Mouse (Mus musculus): Measurements from ENCODE around the gene Ear10. TPM values are rescaled to one million over a fixed set of nuclear protein-coding genes. Genes with fewer than 3 reads are reported as not detected.
"Not testable (repeated sequence)": the region's sequence is repeated elsewhere in the genome, so short reads cannot be mapped to it uniquely, and the experiment has no call there.

Ear10 gene
- total RNA-seq (2015; ENCODE audit: low replicate concordance) = not detected in 2 replicates
- not detected in 2 replicates for total RNA-seq (2017; ENCODE audit: low replicate concordance)

GRCm38 (mm10) chr14:43923459-43923858 lies at the start of gene Ear10:
Ear10 (minus strand) TSS chr14:43923559.
- ATAC-seq (replicated peaks; ENCODE audit: low FRiP score, poor library complexity, severe bottlenecking) = not testable (repeated sequence)

DNA sequence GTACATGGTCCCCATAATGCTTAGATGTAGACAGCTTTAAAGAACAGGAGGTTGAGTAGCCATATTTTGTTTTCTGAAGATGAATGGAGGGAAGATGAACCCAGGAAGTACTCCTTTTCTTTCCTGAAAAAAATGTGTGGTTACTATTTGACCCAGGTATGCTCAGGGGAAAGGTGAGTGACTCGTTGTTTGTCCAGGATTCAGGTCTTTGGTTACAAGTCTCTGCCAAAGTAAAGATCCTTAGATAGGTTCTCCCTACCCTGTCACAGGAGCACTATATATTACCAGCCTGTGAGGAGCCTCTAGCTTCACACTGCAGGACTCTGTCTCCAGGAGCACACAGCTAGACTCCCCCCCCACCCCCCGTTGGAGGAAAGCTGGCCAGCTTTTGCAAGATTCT lies 33.4 kb upstream of the Ear10 start, which contains the start of gene Ang5:
Gene Ang5, plus strand, starts transcription at position 301 of the 400 bp plus-strand sequence.
- not testable (repeated sequence) for ATAC-seq (replicated peaks; ENCODE audit: low FRiP score, poor library complexity, severe bottlenecking)

GRCm38 (mm10) chr14:43955074-43955473 lies 31.7 kb upstream of the Ear10 start:
- not testable (repeated sequence) for ATAC-seq (replicated peaks; ENCODE audit: low FRiP score, poor library complexity, severe bottlenecking)

DNA sequence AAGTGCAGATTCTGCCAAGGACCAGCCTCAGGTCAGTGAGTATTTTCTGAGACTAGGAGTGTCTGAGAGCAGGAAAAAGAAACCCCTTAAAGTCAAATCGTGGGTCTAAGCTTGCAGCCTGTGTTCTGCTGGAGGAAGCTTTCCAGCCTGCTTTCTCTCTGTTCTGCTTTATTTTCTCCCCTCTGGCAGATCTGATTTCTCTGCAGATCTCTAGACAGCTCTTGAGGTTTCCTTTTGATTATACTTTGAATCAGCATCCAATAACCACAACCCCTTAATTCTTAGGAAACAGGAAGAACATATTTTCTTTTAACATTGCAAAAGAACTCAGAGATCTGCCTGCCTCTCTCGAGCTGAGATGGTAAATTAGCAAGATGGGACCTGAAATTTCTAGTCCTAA lies 30.0 kb upstream of the Ear10 start:
- not testable (repeated sequence) for ATAC-seq (replicated peaks; ENCODE audit: low FRiP score, poor library complexity, severe bottlenecking)

DNA sequence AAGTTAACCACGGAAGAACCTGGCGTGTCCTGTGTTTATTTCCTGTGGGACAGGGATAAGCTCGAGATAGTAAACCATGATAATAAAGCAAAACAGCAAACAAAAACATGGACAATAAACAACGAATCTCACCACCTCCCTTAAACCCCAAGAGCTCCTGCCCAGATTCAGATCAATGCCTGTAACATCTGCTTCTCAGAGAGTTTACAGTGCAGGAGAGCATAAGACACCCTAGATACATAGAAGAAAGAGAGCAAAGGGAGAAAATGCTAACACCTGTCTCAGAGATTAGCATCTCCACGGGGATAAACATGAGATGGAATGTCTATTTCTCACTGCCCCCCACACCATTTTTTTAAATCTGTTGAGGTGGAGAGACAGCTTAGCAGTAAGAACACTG lies 10.0 kb upstream of the Ear10 start:
- not testable (repeated sequence) for ATAC-seq (replicated peaks; ENCODE audit: low FRiP score, poor library complexity, severe bottlenecking)

- ATAC-seq (replicated peaks; ENCODE audit: low FRiP score, poor library complexity, severe bottlenecking) = not testable (repeated sequence)
These were observed 9.6 kb upstream of the Ear10 start for GRCm38 (mm10) chr14:43932991-43933390.

GRCm38 (mm10) chr14:43925404-43925950 lies 2.1 kb upstream of the Ear10 start:
- not testable (repeated sequence) for ATAC-seq (replicated peaks; ENCODE audit: low FRiP score, poor library complexity, severe bottlenecking)

- peak; percentile 69; the same call in 1 of the 2 replicates for ATAC-seq (replicated peaks; ENCODE audit: low FRiP score, poor library complexity, severe bottlenecking)
These were observed 1.5 kb upstream of the Ear10 start, which contains the start of gene Gm8113 for GRCm38 (mm10) chr14:43924688-43925403. Gm8113 (plus strand) TSS chr14:43925390.

DNA sequence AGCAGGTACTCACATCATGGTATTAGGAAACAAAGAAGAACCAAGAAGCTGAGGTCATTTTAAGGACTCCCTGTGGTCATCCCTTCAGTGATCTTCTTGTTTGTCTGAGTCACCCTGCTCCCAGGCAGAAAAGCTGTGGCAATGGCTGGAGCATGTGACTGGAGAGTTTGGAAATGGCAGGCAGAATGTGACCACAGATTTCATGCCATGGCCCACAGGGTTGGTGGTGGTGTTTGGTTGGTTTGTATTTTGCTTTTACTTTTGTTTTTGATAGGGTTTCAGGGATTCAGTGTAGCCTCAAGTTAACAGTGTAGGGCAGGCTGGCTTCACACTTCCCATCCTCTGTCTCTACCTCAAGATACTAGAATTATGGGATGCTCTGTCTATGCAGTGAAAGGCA lies 5.1 kb downstream of the Ear10 start:
- not testable (repeated sequence) for ATAC-seq (replicated peaks; ENCODE audit: low FRiP score, poor library complexity, severe bottlenecking)

GRCm38 (mm10) chr14:43898577-43898976 lies 24.8 kb downstream of the Ear10 start:
- ATAC-seq (replicated peaks; ENCODE audit: low FRiP score, poor library complexity, severe bottlenecking) = not testable (repeated sequence)

- not testable (repeated sequence) for ATAC-seq (replicated peaks; ENCODE audit: low FRiP score, poor library complexity, severe bottlenecking)
These were observed 28.0 kb downstream of the Ear10 start for GRCm38 (mm10) chr14:43895357-43895756.

DNA sequence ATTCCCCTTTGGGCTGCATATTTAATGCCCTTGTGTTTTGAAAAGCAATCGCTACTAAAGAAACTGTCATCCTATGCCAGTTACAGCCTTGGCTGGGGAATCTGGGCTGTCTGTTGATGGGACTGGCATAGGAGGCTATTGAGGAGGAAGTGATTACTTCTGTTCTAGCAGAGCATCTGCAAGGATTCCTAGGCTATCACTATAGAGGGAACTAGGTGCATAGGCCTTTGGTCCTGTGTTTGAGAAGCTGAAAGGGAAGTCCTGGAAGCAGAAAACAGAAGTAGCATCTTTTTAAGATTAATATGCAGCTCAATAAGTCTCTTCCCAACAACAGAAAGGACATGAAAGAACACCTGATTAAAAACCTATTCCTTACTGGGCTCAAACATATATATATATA lies 32.1 kb downstream of the Ear10 start:
- ATAC-seq (replicated peaks; ENCODE audit: low FRiP score, poor library complexity, severe bottlenecking) = not testable (repeated sequence)

DNA sequence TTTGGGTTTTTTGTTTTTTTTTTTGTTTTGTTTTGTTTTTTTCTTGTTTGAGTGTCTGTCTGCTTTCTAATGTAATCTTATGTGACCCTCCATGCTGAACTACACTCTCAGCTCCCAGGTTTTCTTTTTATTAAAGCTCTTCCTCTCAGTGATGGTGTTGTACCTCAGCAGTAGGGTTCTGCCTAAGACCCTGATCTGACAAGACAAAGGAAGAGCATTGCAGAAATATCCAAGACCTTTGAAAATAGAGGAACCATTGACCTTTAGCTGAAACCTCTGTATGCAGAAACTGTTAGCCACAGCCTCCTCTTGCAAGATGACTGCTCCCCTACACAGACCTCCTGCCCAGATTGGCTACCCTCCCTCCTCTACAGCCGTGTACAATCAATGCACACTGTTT lies 37.1 kb downstream of the Ear10 start:
- ATAC-seq (replicated peaks; ENCODE audit: low FRiP score, poor library complexity, severe bottlenecking) = not testable (repeated sequence)

- not testable (repeated sequence) for ATAC-seq (replicated peaks; ENCODE audit: low FRiP score, poor library complexity, severe bottlenecking)
These were observed 43.3 kb downstream of the Ear10 start for GRCm38 (mm10) chr14:43879966-43880545.

DNA sequence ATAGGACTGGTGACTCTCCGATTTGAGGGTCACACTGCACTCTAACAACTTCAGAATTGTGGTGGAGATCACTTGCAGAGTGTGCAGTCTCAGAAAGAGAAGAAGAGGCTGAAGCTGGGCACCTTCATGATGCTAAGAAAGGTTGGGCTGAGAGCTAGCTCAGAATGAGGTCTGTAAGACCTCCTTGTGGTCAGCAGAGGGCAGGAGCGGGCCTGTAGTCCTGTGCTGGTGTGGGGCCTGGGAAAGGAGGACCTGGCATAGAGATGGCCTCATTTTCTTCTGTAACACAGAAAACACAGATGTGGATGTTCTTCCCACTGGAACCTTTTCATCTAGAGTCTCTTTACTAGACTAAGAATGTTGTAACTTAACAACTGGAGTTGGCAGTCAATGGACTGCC lies 45.6 kb downstream of the Ear10 start:
- not testable (repeated sequence) for ATAC-seq (replicated peaks; ENCODE audit: low FRiP score, poor library complexity, severe bottlenecking)

GRCm38 (mm10) chr14:43875417-43875816 lies 47.9 kb downstream of the Ear10 start, which contains the start of gene Ear1:
Ear1 (minus strand) TSS chr14:43875517.
- ATAC-seq (replicated peaks; ENCODE audit: low FRiP score, poor library complexity, severe bottlenecking) = not testable (repeated sequence)

- not testable (repeated sequence) for ATAC-seq (replicated peaks; ENCODE audit: low FRiP score, poor library complexity, severe bottlenecking)
These were observed 48.5 kb downstream of the Ear10 start for GRCm38 (mm10) chr14:43874862-43875261.
